Mouse (Mus musculus) R1 (cell line): ENCODE measurements around the gene Ubac2.
"Not testable (repeated sequence)": the region's sequence is repeated elsewhere in the genome, so short reads cannot be mapped to it uniquely, and the experiment has no call there.

Experiments used
- DNase-seq: peaks from one replicate; pipeline ENCODE4 v3.0.0-alpha.2; 2018; ENCODE audit warnings: low read depth, low spot score

The Ubac2 gene

DNA sequence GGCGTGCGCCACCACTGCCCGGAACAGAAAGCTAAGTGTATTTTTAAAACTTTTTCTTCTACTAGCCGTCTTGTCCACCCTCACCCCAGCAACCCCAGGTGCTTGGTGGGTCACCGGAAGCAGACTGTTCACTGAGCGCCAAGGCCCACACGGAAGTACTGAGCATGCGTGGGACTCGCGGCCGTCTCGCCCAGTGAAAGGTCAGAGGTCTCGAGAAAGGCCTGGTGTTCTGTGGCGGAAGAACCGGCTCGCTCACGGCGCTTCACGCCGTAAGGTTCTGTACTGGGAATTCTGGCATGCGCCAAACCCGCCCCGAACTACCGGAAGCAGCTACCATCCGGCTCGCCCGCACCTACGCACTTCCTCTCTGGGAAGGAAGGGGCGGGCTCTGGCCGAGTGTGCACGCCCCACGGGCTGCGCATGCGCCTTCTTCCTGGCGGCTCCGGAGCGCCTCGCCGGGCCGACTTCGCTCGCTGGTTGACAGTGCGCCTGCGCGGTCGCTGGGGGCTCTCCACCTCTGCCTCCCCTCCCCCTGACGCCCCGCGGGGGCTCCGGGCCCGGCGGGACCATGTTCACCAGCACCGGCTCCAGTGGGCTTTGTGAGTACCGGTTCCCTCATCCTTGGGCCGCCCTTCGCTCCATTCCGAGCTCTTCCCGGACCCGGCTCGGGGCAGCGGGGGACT is at the start of gene Ubac2:
Gene Ubac2 (plus strand): TSS at position 445 of the 683 bp plus-strand sequence.
- peak; percentile 98 for DNase-seq

- no peak for DNase-seq
These were observed 48.5 kb upstream of the Ubac2 start for GRCm38 (mm10) chr14:121829816-121830442.

GRCm38 (mm10) chr14:121833001-121833520 is 45.4 kb upstream of the Ubac2 start:
- DNase-seq: no peak

GRCm38 (mm10) chr14:121838161-121838560 is 40.3 kb upstream of the Ubac2 start:
- peak; percentile 61 for DNase-seq

GRCm38 (mm10) chr14:121840217-121840616 is 38.2 kb upstream of the Ubac2 start:
- DNase-seq: peak; percentile 38

DNA sequence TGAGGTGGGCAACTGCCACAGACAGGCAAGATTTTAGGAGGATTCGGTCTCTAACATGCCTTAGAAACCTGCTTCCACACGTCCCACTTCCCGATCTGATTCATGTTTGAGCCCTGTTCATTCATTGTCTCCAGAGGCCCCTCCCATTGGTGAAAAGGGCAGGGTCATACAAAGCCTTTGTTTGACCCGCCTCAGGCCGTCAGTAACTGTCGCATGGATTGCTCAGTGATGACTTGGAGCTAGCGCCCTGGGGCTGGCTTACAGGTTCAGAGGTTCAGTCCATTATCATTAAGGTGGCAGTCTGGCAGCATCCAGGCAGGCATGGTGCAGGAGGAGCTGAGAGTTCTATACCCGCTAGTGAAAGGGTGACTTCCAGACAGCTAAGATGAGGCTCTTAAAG is 33.9 kb upstream of the Ubac2 start:
- DNase-seq: peak; percentile 66

DNA sequence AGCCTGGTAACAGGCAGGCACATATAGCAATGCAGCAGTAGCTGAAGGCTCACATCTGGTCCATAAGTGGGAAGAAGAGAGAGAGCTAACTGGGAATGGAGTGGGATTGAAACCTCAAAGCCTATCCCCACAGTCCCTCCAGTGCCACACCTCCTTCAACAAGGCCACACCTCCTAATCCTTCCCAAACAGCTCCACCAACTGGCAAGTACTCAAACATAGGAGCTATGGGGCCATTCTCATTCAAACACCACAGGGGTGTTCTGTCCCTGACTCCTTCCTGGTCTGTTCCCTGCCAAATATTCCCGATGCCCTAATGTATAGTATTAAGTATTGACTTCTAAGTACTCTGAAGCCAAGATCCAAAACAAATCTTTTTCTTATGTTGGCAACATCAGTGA is 27.2 kb upstream of the Ubac2 start:
- DNase-seq: peak; percentile 63

GRCm38 (mm10) chr14:121852531-121852930 is 25.9 kb upstream of the Ubac2 start:
- no peak for DNase-seq

DNA sequence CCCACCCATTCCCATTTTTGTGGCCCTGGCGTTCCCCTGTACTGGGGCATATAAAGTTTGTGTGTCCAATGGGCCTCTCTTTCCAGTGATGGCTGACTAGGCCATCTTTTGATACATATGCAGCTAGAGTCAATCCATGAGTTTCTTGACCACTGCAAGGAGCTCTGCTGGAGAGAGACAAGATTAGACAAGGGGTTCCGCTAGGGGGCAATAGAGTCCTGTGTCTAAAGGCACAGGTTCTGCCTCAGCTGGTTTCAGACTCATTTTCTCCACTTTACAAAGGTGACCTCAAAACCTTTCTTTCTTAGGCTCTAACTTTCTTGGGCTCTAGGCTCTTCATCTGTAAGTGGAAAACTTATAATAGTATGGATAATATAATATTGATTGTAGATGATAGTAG is 13.3 kb upstream of the Ubac2 start:
- peak; percentile 81 for DNase-seq

DNA sequence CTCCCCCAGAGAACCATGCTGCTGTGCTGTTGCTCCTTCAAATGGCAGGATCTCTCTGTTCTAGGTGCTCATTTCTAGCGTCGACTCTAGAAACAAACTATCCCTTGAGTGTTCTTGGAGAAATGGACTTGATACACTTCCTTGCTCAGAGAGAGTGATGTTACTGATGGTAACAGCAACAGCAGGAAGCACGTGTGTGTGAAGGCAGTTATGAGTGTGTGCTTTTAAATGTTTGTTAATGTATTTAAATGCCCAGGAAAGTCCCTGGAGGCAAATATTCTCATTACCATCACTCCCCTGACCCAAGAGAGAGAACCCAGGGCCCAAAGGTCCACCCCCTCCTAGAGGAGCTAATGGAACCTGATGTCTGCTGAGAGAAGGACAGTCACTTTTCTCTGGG is 11.8 kb upstream of the Ubac2 start:
- no peak for DNase-seq

DNA sequence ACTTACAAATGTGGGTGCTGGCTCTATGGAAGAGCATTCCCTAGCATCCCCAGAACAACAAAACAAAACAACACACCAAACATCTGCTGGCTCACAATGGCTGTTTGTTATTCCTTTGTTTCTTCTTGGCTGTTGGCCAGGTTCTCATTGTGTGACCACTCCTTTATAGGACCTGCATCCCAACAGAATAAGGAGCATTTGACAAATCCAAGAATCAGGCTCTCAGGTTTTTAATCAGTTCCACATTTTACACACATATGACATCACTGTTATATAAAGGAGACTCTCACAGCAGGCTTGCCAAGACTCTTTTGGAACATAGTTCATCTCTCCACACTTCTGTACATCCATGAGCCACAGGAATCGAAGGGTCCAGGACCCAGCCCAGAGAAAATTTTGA is 9.3 kb upstream of the Ubac2 start:
- DNase-seq: peak; percentile 74

DNA sequence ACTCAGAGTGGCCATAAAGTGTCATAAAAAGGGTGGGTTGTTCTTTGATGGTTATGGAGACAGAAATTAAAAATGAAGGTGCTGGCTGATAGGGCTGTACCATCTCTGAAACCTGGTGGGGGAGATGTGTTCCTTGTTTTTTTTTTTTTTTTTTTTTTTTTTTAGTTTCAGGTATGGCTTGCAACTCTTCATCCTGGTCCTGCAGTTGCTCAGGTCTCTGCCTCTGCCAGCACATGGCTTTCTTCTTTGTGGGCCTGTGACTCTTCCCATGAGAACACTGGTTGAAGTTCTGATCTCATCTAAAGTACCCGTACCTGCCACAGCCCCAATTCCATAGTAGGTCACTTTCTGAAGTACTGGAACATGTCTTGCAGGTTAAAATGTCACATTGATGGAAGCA is 5.7 kb upstream of the Ubac2 start:
- no peak for DNase-seq

DNA sequence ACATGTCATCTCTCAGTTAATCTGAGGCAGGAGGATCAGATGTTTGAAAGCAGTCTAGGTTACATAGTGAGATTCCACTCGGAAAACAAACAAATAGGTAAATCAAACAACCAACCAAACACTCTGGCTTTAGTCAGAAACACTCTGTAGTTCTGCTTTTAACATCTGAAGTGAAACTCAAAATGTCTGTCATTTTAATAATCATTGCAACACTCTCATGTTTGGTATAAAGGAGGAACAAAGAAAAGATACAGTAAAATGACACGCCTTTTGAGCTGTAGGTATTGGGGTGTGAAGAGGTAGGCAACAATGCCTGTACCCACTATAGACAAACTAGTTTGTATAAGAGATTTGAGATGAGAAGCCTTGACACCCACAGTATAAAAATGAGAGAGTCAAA is 5.2 kb upstream of the Ubac2 start:
- DNase-seq: no peak

DNA sequence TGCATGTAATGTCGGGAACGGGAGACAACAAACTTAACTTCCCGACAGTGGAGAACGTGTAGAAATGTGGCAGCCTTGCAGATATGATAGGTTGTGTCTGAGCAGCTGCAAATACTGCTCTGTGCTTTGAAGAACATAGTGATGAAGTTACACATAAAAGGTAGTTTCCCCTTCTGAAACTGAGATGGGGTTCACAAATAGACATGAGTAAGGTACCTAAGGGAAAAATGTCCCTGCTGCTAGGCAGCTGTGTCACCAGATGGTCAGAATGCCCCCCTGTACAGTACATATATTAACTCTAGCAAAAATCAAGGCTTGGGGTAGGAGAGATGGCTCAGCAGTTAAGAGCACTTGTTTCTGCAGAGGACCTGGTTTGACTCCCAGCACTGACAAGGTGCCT is 4.8 kb upstream of the Ubac2 start:
- DNase-seq: no peak

- not testable (repeated sequence) for DNase-seq
These were observed 2.2 kb upstream of the Ubac2 start for GRCm38 (mm10) chr14:121876190-121876589.

GRCm38 (mm10) chr14:121876860-121877259 is 1.6 kb upstream of the Ubac2 start:
- no peak for DNase-seq

GRCm38 (mm10) chr14:121877640-121878039 is 780 bp upstream of the Ubac2 start:
- no peak for DNase-seq

DNA sequence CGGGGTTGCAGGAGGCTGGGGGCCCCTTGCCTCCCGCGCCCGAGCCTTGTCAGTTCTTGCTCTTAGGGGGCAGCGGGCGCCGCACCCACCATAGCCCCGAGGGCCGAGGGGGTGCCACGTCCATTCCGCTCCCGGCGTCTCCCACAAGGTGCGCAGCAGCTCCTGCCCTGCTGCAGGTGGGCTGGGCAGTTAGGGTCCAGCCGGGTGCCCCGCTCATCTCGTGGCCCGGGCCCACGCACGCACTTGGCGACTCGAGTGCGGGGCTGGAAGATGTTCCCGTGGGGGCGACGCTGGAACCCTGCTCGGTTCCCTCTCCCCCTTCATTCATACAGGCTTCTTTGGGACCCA is 413 bp downstream of the Ubac2 start:
- DNase-seq: no peak

GRCm38 (mm10) chr14:121879266-121879840 is 933 bp downstream of the Ubac2 start:
- peak; percentile 25 for DNase-seq

DNA sequence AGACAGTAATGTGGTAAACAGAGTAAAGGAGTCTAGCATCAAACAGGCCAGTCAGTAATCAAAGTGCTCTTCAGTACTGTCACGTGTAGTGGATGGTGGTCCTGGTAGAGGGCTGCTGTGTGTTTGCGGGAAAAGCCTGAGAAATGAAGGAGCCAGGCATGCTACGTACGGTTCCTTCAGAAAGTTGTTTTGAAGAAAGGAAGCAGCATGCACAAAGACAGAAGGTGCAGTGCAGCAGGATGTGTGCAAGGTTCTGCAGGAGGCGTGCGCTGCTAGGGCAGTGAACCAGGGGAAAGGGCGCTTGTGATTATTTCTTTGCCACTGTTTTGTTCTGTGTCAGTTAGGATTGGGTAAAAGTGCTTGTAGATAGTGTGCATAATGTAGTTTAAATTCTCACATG is 2.8 kb downstream of the Ubac2 start:
- no peak for DNase-seq

- no peak for DNase-seq
These were observed 5.9 kb downstream of the Ubac2 start for GRCm38 (mm10) chr14:121884150-121884797.

- no peak for DNase-seq
These were observed 15.3 kb downstream of the Ubac2 start for GRCm38 (mm10) chr14:121893747-121894146.
